Mouse (Mus musculus): ENCODE data around the gene S100a14. TPM values are rescaled to one million over a fixed set of nuclear protein-coding genes. Genes with fewer than 3 reads are reported as not detected.

The S100a14 gene
- not detected in 2 replicates for polyA plus RNA-seq (2015; fragmentation: Nextera tagmentation; extraction: Ambion mirVana)

- Histone ChIP-seq H3K4me3 (replicated peaks) (no peak within 1 kb of the TSS), H3K9me3 (replicated peaks) (no peaks in the 10 kb centered on the region), H3K4me1 (replicated peaks) (no peaks in the 10 kb centered on the region), H3K4me2 (no peak within 1 kb of the TSS), H3K9ac (no peak within 1 kb of the TSS), H3K27ac (no peak within 1 kb of the TSS), H3K27me3 (no peaks in the 10 kb centered on the region), H3K36me3 (no peaks in the 10 kb centered on the region)
- 50% methylated on average over 5 of the region's 5 CpGs for WGBS (ENCODE audit: insufficient replicate concordance)
- DNase-seq (no peak), ATAC-seq (ENCODE audit: low read depth) (no peak)
Measured at GRCm38 (mm10) chr3:90526580-90526979, at the start of gene S100a14. Gene S100a14 (plus strand): TSS chr3:90526856.

DNA sequence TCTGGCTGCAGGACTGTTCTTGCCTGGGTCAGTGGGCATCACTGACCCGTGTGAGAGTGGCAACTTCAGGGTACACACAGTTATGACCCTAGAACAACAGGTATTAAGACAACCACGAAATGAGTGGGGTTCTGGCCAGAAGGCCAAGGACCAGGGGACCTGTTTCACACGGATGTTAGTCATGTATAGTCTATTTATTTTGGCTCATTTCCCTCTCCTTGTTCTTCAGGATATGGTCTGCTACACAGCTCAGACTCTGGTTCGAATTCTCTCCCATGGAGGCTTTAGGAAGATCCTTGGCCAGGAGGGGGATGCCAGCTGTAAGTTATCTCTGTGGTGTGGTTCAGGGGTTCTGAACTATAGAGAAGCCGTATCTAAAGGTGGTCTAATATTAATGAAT, 39.7 kb upstream of the S100a14 start:
- ATAC-seq (ENCODE audit: low read depth) (no peak), DNase-seq (no peak)
- Histone ChIP-seq H3K4me2 (no peak overlapping the region), H3K27ac (no peak overlapping the region), H3K4me1 (replicated peaks) (peaks cover 21% of the 10 kb centered on the region), H3K9ac (no peak overlapping the region), H3K9me3 (replicated peaks) (no peaks in the 10 kb centered on the region), H3K27me3 (no peaks in the 10 kb centered on the region), H3K4me3 (replicated peaks) (no peak overlapping the region), H3K36me3 (peaks cover 73% of the 10 kb centered on the region)
- 81% methylated on average over 5 of the region's 5 CpGs for WGBS (ENCODE audit: insufficient replicate concordance)

DNA sequence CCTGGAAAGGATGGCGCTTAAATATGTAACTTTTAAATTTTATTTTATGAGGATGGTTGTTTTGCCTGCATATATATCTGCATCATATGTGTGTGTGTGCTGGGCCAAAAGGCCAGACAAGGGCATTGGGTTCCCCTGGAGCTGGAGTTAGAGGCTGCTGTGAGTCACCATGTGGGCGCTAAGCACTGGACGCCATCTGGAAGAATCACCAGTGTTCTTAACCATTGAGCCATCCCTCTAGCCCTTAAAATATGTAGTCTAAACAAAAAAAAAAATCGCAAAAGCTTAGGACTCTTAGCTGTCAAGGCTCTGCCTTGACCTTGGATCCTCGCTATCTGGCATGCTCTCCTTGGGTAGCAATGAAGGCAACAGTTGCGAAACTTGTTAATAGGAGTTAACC, 38.1 kb upstream of the S100a14 start:
- no peak overlapping the region for H3K9ac ChIP-seq
- H3K9me3 ChIP-seq (replicated peaks): no peaks in the 10 kb centered on the region
- WGBS (ENCODE audit: insufficient replicate concordance): 84% methylated on average over 6 of the region's 6 CpGs
- ATAC-seq (ENCODE audit: low read depth) (no peak), DNase-seq (no peak)
- H3K4me2 ChIP-seq: no peak overlapping the region
- peaks cover 21% of the 10 kb centered on the region for H3K4me1 ChIP-seq (replicated peaks)
- H3K4me3 ChIP-seq (replicated peaks): no peak overlapping the region
- peaks cover 57% of the 10 kb centered on the region for H3K36me3 ChIP-seq
- H3K27ac ChIP-seq: no peak overlapping the region; the same call in 1 of the 2 replicates
- H3K27me3 ChIP-seq: no peaks in the 10 kb centered on the region

- Histone ChIP-seq H3K9me3 (replicated peaks) (no peaks in the 10 kb centered on the region), H3K4me2 (peak within 1 kb of the TSS; percentile 72)
Measured at GRCm38 (mm10) chr3:90490696-90491256, 35.9 kb upstream of the S100a14 start, which contains the start of gene Snapin. Gene Snapin (minus strand): TSS chr3:90491033.

GRCm38 (mm10) chr3:90491350-90491749, 35.3 kb upstream of the S100a14 start:
- H3K9me3 ChIP-seq (replicated peaks): no peaks in the 10 kb centered on the region
- DNase-seq (peak; percentile 26), ATAC-seq (ENCODE audit: low read depth) (no peak)
- H3K4me1 ChIP-seq (replicated peaks): peaks cover 21% of the 10 kb centered on the region
- no peak overlapping the region for H3K9ac ChIP-seq
- 0 out of 2 replicates have a peak overlapping the region, but pooled peaks have one; percentile 12 for H3K4me3 ChIP-seq (replicated peaks)
- no peak overlapping the region for H3K27ac ChIP-seq
- H3K4me2 ChIP-seq: peak overlapping the region; percentile 52
- peaks cover 52% of the 10 kb centered on the region for H3K36me3 ChIP-seq
- no peaks in the 10 kb centered on the region for H3K27me3 ChIP-seq
- 30% methylated on average over 2 of the region's 2 CpGs for WGBS (ENCODE audit: insufficient replicate concordance)

More at GRCm38 (mm10) chr3:90490696-90491256, 35.9 kb upstream of the S100a14 start, which contains the start of gene Snapin:
- H3K36me3 ChIP-seq: peaks cover 52% of the 10 kb centered on the region
- H3K4me1 ChIP-seq (replicated peaks): peaks cover 21% of the 10 kb centered on the region
- WGBS (ENCODE audit: insufficient replicate concordance): under 1% methylated on average over 37 of the region's 37 CpGs
- DNase-seq (peak; percentile 95), ATAC-seq (ENCODE audit: low read depth) (peak; percentile 99)
- peak within 1 kb of the TSS; percentile 84 for H3K4me3 ChIP-seq (replicated peaks)
- H3K27ac ChIP-seq: peak within 1 kb of the TSS; percentile 72
- H3K9ac ChIP-seq: peak within 1 kb of the TSS; percentile 83
- H3K27me3 ChIP-seq: no peaks in the 10 kb centered on the region

DNA sequence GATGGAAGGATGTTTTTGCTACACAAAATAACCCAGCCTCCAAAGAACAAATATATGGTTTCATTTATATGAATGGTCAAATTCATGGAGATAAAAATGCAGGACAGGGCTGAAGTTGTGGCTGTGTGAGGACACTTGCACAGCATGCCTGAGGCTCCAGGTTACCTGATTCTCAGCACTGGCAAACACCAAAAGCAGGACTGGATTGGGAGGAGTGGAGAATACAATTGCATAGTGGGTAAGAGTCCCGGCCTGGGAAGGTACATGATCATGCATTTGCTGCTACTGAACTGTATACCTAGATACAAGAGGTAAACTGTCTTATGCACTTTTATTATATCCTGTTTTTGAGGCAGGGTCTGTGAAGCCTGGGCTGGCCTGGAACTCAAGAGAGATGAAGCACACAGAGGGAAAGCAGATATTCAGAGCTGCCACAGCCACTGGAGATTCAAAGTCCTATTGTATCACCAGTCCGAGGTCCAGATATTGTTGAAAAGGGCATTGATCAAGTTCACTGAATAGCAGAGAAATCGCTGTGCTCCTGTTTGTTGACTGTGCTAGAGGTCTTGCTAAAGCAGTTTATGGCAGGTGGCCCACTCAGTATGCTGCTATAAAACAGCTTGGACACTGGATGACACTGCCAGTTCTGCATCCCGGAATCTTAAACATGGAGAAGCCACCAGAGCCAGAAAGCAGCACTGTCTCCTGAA, 32.7 kb upstream of the S100a14 start:
- Histone ChIP-seq H3K36me3 (peaks cover 55% of the 10 kb centered on the region), H3K4me2 (no peak overlapping the region), H3K27ac (peak overlapping the region; percentile 8; the same call in 1 of the 2 replicates), H3K4me3 (replicated peaks) (no peak overlapping the region), H3K9me3 (replicated peaks) (no peaks in the 10 kb centered on the region), H3K27me3 (no peaks in the 10 kb centered on the region), H3K4me1 (replicated peaks) (peaks cover 20% of the 10 kb centered on the region), H3K9ac (peak overlapping the region; percentile 26; the same call in 1 of the 2 replicates)
- no peak for DNase-seq
- 53% methylated on average over 4 of the region's 4 CpGs for WGBS (ENCODE audit: insufficient replicate concordance)
- no peak for ATAC-seq (ENCODE audit: low read depth)

GRCm38 (mm10) chr3:90495850-90496525, 30.7 kb upstream of the S100a14 start:
- WGBS (ENCODE audit: insufficient replicate concordance): 92% methylated on average over 7 of the region's 7 CpGs
- Histone ChIP-seq H3K27ac (no peak overlapping the region), H3K27me3 (no peaks in the 10 kb centered on the region), H3K4me1 (replicated peaks) (peaks cover 5% of the 10 kb centered on the region; the same call in 1 of the 2 replicates), H3K4me3 (replicated peaks) (no peak overlapping the region), H3K9me3 (replicated peaks) (no peaks in the 10 kb centered on the region), H3K4me2 (no peak overlapping the region), H3K9ac (no peak overlapping the region), H3K36me3 (peaks cover 66% of the 10 kb centered on the region)
- ATAC-seq (ENCODE audit: low read depth) (no peak), DNase-seq (no peak)

- H3K4me1 ChIP-seq (replicated peaks): no peaks in the 10 kb centered on the region
- no peaks in the 10 kb centered on the region for H3K27me3 ChIP-seq
- no peaks in the 10 kb centered on the region for H3K9me3 ChIP-seq (replicated peaks)
- H3K9ac ChIP-seq: no peak overlapping the region
- no peak overlapping the region for H3K4me2 ChIP-seq
- H3K27ac ChIP-seq: no peak overlapping the region
- H3K4me3 ChIP-seq (replicated peaks): no peak overlapping the region
- peaks cover 82% of the 10 kb centered on the region for H3K36me3 ChIP-seq
- DNase-seq: no peak
- no peak for ATAC-seq (ENCODE audit: low read depth)
Measured at GRCm38 (mm10) chr3:90497597-90497996, 29.1 kb upstream of the S100a14 start.

DNA sequence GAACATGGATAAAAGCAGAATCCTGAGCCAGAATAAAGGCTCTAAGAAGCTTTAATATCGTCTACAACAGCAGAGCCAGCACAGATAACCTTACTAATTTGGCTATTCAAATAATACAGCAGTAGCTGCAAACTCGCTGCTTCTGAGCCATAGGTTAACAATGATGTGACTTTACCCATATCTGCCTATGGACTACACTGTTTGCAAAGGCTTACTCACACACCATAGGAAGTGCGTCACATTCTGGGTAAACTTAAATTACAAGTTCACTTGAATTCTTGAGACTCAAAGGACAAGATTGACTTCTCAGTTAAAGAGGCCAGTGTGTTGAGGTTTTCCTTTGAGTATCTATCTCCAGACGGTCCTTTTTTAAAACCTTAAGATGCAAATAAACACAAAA, 23.2 kb upstream of the S100a14 start:
- Histone ChIP-seq H3K36me3 (peaks cover 88% of the 10 kb centered on the region), H3K4me3 (replicated peaks) (no peak overlapping the region), H3K9me3 (replicated peaks) (no peaks in the 10 kb centered on the region), H3K4me1 (replicated peaks) (peaks cover 16% of the 10 kb centered on the region), H3K4me2 (no peak overlapping the region), H3K9ac (no peak overlapping the region), H3K27me3 (no peaks in the 10 kb centered on the region), H3K27ac (no peak overlapping the region)
- no peak for DNase-seq
- ATAC-seq (ENCODE audit: low read depth): no peak
- 82% methylated on average over 4 of the region's 4 CpGs for WGBS (ENCODE audit: insufficient replicate concordance)

GRCm38 (mm10) chr3:90505216-90505615, 21.4 kb upstream of the S100a14 start:
- no peak for ATAC-seq (ENCODE audit: low read depth)
- Histone ChIP-seq H3K4me1 (replicated peaks) (peaks cover 20% of the 10 kb centered on the region), H3K36me3 (peaks cover 71% of the 10 kb centered on the region), H3K9ac (no peak overlapping the region), H3K4me2 (no peak overlapping the region), H3K27ac (no peak overlapping the region), H3K9me3 (replicated peaks) (no peaks in the 10 kb centered on the region), H3K27me3 (no peaks in the 10 kb centered on the region), H3K4me3 (replicated peaks) (no peak overlapping the region)
- 89% methylated on average over 5 of the region's 5 CpGs for WGBS (ENCODE audit: insufficient replicate concordance)
- no peak for DNase-seq

DNA sequence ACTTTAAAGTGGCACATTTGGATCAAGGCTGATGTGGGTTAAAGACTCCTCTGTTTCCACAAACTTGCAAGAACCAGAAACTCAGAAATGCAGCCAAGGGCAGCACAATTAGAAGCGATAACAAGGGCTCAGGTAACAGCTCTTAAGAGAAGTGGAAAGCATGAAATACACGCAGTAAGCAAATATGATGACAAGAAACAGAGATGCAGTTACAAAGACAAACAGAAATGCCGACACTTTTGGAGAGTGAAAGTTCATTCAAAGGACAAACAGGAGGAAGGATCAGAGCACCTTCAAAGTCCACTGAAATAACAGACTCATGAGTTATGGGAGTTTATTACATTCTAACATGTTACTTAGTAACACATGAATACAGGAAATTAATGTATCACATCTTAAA, 20.3 kb upstream of the S100a14 start:
- no peaks in the 10 kb centered on the region for H3K9me3 ChIP-seq (replicated peaks)
- no peak overlapping the region for H3K9ac ChIP-seq
- no peaks in the 10 kb centered on the region for H3K27me3 ChIP-seq
- peaks cover 20% of the 10 kb centered on the region for H3K4me1 ChIP-seq (replicated peaks)
- no peak overlapping the region for H3K4me3 ChIP-seq (replicated peaks)
- H3K36me3 ChIP-seq: peaks cover 63% of the 10 kb centered on the region
- 88% methylated on average over 3 of the region's 3 CpGs for WGBS (ENCODE audit: insufficient replicate concordance)
- DNase-seq: no peak
- ATAC-seq (ENCODE audit: low read depth): no peak
- no peak overlapping the region for H3K27ac ChIP-seq
- no peak overlapping the region for H3K4me2 ChIP-seq
